8 mouse cellular contexts compared by ENCODE assay signal in genomic region chr19:8942276-8942964, GRCm38 (mm10). TPM values are rescaled to one million over a fixed set of nuclear protein-coding genes. Genes with fewer than 3 reads are reported as not detected.
DNase-seq lines count a peak whose midpoint lies in the region; ATAC-seq and TF ChIP-seq lines count a peak whose summit lies in the region.

No protein-coding gene starts in this region.

- no peaks in the 10 kb centered on the region for H3K9me3 ChIP-seq in ES-Bruce4 (replicated peaks; ENCODE audit: control insufficient read depth, insufficient read depth, low read length, poor library complexity, severe bottlenecking)
- H3K9me3 ChIP-seq in intestine, embryonic 14.5 days (ENCODE audit: control insufficient read depth, low read length): no peaks in the 10 kb centered on the region
- no peaks in the 10 kb centered on the region for H3K9me3 ChIP-seq in lung, embryonic 15.5 days

- peak; percentile 15; the same call in 1 of the 2 replicates for ATAC-seq in erythroid progenitor cell, adult 5-6 weeks (replicated peaks; ENCODE audit: low FRiP score, poor library complexity, severe bottlenecking)
- ATAC-seq in intestine, embryonic 14.5 days (replicated peaks; ENCODE audit: low FRiP score, low TSS enrichment, low read depth): peak; percentile 59
- ATAC-seq in lung, embryonic 15.5 days (ENCODE audit: borderline replicate concordance, extremely low read depth, low FRiP score, low TSS enrichment): peak; percentile 54

- no peak for TF ChIP-seq EP300 in ES-Bruce4 (IDR thresholded peaks at IDR 0.05; ENCODE audit: insufficient read depth, low read depth, low read length)

- H3K4me1 ChIP-seq in ES-Bruce4 (ENCODE audit: control insufficient read depth, insufficient read depth, low read length): peaks cover 2% of the 10 kb centered on the region
- H3K4me1 ChIP-seq in intestine, embryonic 14.5 days (replicated peaks; ENCODE audit: control insufficient read depth, insufficient read depth, low read length): peaks cover 26% of the 10 kb centered on the region
- peaks cover 32% of the 10 kb centered on the region for H3K4me1 ChIP-seq in lung, embryonic 15.5 days
- peaks cover 18% of the 10 kb centered on the region for H3K4me1 ChIP-seq in small intestine, adult 2 months (ENCODE audit: control insufficient read depth, insufficient read depth, insufficient read length, low read length)

- peak; percentile 38 to 57 for DNase-seq in heart, adult 9 months (ENCODE audit: low spot score in 2 of 2)
- DNase-seq in heart, adult 8-10 months (ENCODE audit: low spot score): no peak
- DNase-seq in intestine, embryonic 14.5 days (ENCODE audit: low spot score): no peak
- DNase-seq in layer of hippocampus, postnatal 10 days (ENCODE audit: low spot score in 2 of 2): no peak

- no peak for TF ChIP-seq POLR2A in ES-Bruce4 (IDR thresholded peaks at IDR 0.05; ENCODE audit: insufficient read depth, low read length)
- TF ChIP-seq POLR2A in small intestine, adult 2 months (IDR thresholded peaks at IDR 0.05; ENCODE audit: low read depth, low read length): no peak

- H3K4me3 ChIP-seq in ES-Bruce4 (ENCODE audit: low read depth, low read length): peak overlapping the region; percentile 71
- H3K4me3 ChIP-seq in intestine, embryonic 14.5 days (ENCODE audit: low read depth, low read length): peak overlapping the region; percentile 98
- peak overlapping the region; percentile 70 for H3K4me3 ChIP-seq in lung, embryonic 15.5 days
- H3K4me3 ChIP-seq in small intestine, adult 2 months (ENCODE audit: low read depth, low read length): peak overlapping the region; percentile 97

- peaks cover 24% of the 10 kb centered on the region for H3K36me3 ChIP-seq in ES-Bruce4 (ENCODE audit: control insufficient read depth, insufficient read depth, low read length, poor library complexity, severe bottlenecking)
- H3K36me3 ChIP-seq in intestine, embryonic 14.5 days (ENCODE audit: control insufficient read depth, insufficient read depth, low read length): peaks cover 47% of the 10 kb centered on the region
- peaks cover 47% of the 10 kb centered on the region for H3K36me3 ChIP-seq in lung, embryonic 15.5 days
- H3K36me3 ChIP-seq in small intestine, adult 2 months (ENCODE audit: control insufficient read depth, insufficient read depth, low read length): peaks cover 33% of the 10 kb centered on the region

- under 1% methylated on average over 44 of the region's 46 CpGs for WGBS in intestine, embryonic 14.5 days
- under 1% methylated on average over 46 of the region's 46 CpGs for WGBS in lung, embryonic 15.5 days
- WGBS in small intestine, adult 2 months: under 1% methylated on average over 46 of the region's 46 CpGs

- H3K4me2 ChIP-seq in intestine, embryonic 14.5 days (ENCODE audit: low read length): peak overlapping the region; percentile 75
- peak overlapping the region; percentile 69 for H3K4me2 ChIP-seq in lung, embryonic 15.5 days

- no peaks in the 10 kb centered on the region for H3K27me3 ChIP-seq in ES-Bruce4 (ENCODE audit: control insufficient read depth, insufficient read depth, low read length, poor library complexity, severe bottlenecking)
- H3K27me3 ChIP-seq in intestine, embryonic 14.5 days (replicated peaks; ENCODE audit: control insufficient read depth, insufficient read depth, low read length): no peaks in the 10 kb centered on the region
- no peaks in the 10 kb centered on the region for H3K27me3 ChIP-seq in lung, embryonic 15.5 days
- H3K27me3 ChIP-seq in small intestine, adult 2 months (ENCODE audit: control insufficient read depth, insufficient read depth, low read length): no peaks in the 10 kb centered on the region

- TF ChIP-seq CTCF in ES-Bruce4 (IDR thresholded peaks at IDR 0.05; ENCODE audit: low read depth, low read length): no peak
- no peak for TF ChIP-seq CTCF in small intestine, adult 2 months (IDR thresholded peaks at IDR 0.05; ENCODE audit: extremely low read depth, insufficient read length, insufficient replicate concordance, low read depth, low read length)

- peak overlapping the region; percentile 84 for H3K9ac ChIP-seq in ES-Bruce4 (ENCODE audit: low read depth, poor library complexity, severe bottlenecking)
- H3K9ac ChIP-seq in intestine, embryonic 14.5 days (ENCODE audit: low read length): peak overlapping the region; percentile 99
- peak overlapping the region; percentile 97 for H3K9ac ChIP-seq in lung, embryonic 15.5 days

- peak overlapping the region; percentile 60 for H3K27ac ChIP-seq in ES-Bruce4 (ENCODE audit: insufficient read depth, low read length)
- peak overlapping the region; percentile 98 for H3K27ac ChIP-seq in intestine, embryonic 14.5 days (ENCODE audit: low read depth)
- peak overlapping the region; percentile 97 for H3K27ac ChIP-seq in lung, embryonic 15.5 days
- H3K27ac ChIP-seq in small intestine, adult 2 months (ENCODE audit: insufficient read depth, low read depth, low read length): peak overlapping the region; percentile 99

RNA-seq across cellular contexts. Expression of gene Mta2, which starts 0.7 kb away (rescaled TPM):
- 10 to 100 TPM; 28.2 to 33.7 (median 30.4) TPM for total RNA-seq in heart, adult 8-10 months (2022)
- polyA plus RNA-seq in ES-Bruce4 (2011; ENCODE audit: insufficient read depth, insufficient read length, low read depth, missing spikeins): 106 and 108 TPM in 2 replicates
- 59.9 and 70.3 TPM in 2 replicates for total RNA-seq in erythroid progenitor cell, adult 5-6 weeks (2015; ENCODE audit: low replicate concordance)
- 84.2 and 125 TPM in 2 replicates for total RNA-seq in erythroid progenitor cell, adult 5-6 weeks (2017; ENCODE audit: low replicate concordance)
- polyA plus RNA-seq in intestine, embryonic 14.5 days (2014; fragmentation: Nextera tagmentation; extraction: Ambion mirVana): 40.3 and 40.7 TPM in 2 replicates
- 165 and 173 TPM in 2 replicates for polyA plus RNA-seq in lung, embryonic 15.5 days (2015; fragmentation: Nextera tagmentation; extraction: Ambion mirVana)
- 15.0 and 21.7 TPM in 2 replicates for polyA plus RNA-seq in small intestine, adult 2 months (2012; rRNA removed)
- 10 to 100 TPM; 60.6 to 67.9 TPM for total RNA-seq in layer of hippocampus, postnatal 10 days (2021)

RNA-seq across cellular contexts. Expression of gene Tut1, which starts 11.2 kb away (rescaled TPM):
- 10 to 100 TPM in 1 of 4 experiments, 1 to 10 TPM in 3; 8.1 to 10.3 (median 8.6) TPM for total RNA-seq in heart, adult 8-10 months (2022)
- polyA plus RNA-seq in ES-Bruce4 (2011; ENCODE audit: insufficient read depth, insufficient read length, low read depth, missing spikeins): 26.4 and 30.1 TPM in 2 replicates
- 0.84 and 3.2 TPM in 2 replicates for total RNA-seq in erythroid progenitor cell, adult 5-6 weeks (2015; ENCODE audit: low replicate concordance)
- 3.7 and 4.4 TPM in 2 replicates for total RNA-seq in erythroid progenitor cell, adult 5-6 weeks (2017; ENCODE audit: low replicate concordance)
- polyA plus RNA-seq in intestine, embryonic 14.5 days (2014; fragmentation: Nextera tagmentation; extraction: Ambion mirVana): 33.3 and 33.5 TPM in 2 replicates
- 28.4 and 29.7 TPM in 2 replicates for polyA plus RNA-seq in lung, embryonic 15.5 days (2015; fragmentation: Nextera tagmentation; extraction: Ambion mirVana)
- 5.6 and 13.2 TPM in 2 replicates for polyA plus RNA-seq in small intestine, adult 2 months (2012; rRNA removed)
- total RNA-seq in layer of hippocampus, postnatal 10 days (2021): 10 to 100 TPM; 15.6 to 16.2 TPM

RNA-seq across cellular contexts. Expression of gene Eml3, which starts 13.1 kb away (rescaled TPM):
- 1 to 10 TPM; 7.2 to 9.1 (median 7.5) TPM for total RNA-seq in heart, adult 8-10 months (2022)
- polyA plus RNA-seq in ES-Bruce4 (2011; ENCODE audit: insufficient read depth, insufficient read length, low read depth, missing spikeins): 19.2 and 20.4 TPM in 2 replicates
- total RNA-seq in erythroid progenitor cell, adult 5-6 weeks (2015; ENCODE audit: low replicate concordance): 6.5 and 9.6 TPM in 2 replicates
- total RNA-seq in erythroid progenitor cell, adult 5-6 weeks (2017; ENCODE audit: low replicate concordance): 7.1 and 14.0 TPM in 2 replicates
- 16.8 and 18.4 TPM in 2 replicates for polyA plus RNA-seq in intestine, embryonic 14.5 days (2014; fragmentation: Nextera tagmentation; extraction: Ambion mirVana)
- polyA plus RNA-seq in lung, embryonic 15.5 days (2015; fragmentation: Nextera tagmentation; extraction: Ambion mirVana): 30.8 and 35.6 TPM in 2 replicates
- 18.4 and 32.2 TPM in 2 replicates for polyA plus RNA-seq in small intestine, adult 2 months (2012; rRNA removed)
- 10 to 100 TPM; 11.0 to 11.9 TPM for total RNA-seq in layer of hippocampus, postnatal 10 days (2021)

RNA-seq across cellular contexts. Expression of gene Rom1, which starts 13.3 kb away (rescaled TPM):
- 10 to 100 TPM; 22.0 to 37.5 (median 28.1) TPM for total RNA-seq in heart, adult 8-10 months (2022)
- polyA plus RNA-seq in ES-Bruce4 (2011; ENCODE audit: insufficient read depth, insufficient read length, low read depth, missing spikeins): 1.6 and 2.2 TPM in 2 replicates
- not detected in 2 replicates for total RNA-seq in erythroid progenitor cell, adult 5-6 weeks (2015; ENCODE audit: low replicate concordance)
- not detected in 2 replicates for total RNA-seq in erythroid progenitor cell, adult 5-6 weeks (2017; ENCODE audit: low replicate concordance)
- 1.1 and 1.8 TPM in 2 replicates for polyA plus RNA-seq in intestine, embryonic 14.5 days (2014; fragmentation: Nextera tagmentation; extraction: Ambion mirVana)
- polyA plus RNA-seq in lung, embryonic 15.5 days (2015; fragmentation: Nextera tagmentation; extraction: Ambion mirVana): 2.7 and 2.8 TPM in 2 replicates
- 7.2 and 15.1 TPM in 2 replicates for polyA plus RNA-seq in small intestine, adult 2 months (2012; rRNA removed)
- total RNA-seq in layer of hippocampus, postnatal 10 days (2021): 1 to 10 TPM; 2.3 to 2.4 TPM

RNA-seq across cellular contexts. Expression of gene B3gat3, which starts 22.2 kb away (rescaled TPM):
- total RNA-seq in heart, adult 8-10 months (2022): 10 to 100 TPM; 39.3 to 41.5 (median 40.6) TPM
- polyA plus RNA-seq in ES-Bruce4 (2011; ENCODE audit: insufficient read depth, insufficient read length, low read depth, missing spikeins): 26.6 and 26.8 TPM in 2 replicates
- total RNA-seq in erythroid progenitor cell, adult 5-6 weeks (2015; ENCODE audit: low replicate concordance): 16.2 and 28.1 TPM in 2 replicates
- total RNA-seq in erythroid progenitor cell, adult 5-6 weeks (2017; ENCODE audit: low replicate concordance): 13.8 and 21.3 TPM in 2 replicates
- polyA plus RNA-seq in intestine, embryonic 14.5 days (2014; fragmentation: Nextera tagmentation; extraction: Ambion mirVana): 35.7 and 36.9 TPM in 2 replicates
- polyA plus RNA-seq in lung, embryonic 15.5 days (2015; fragmentation: Nextera tagmentation; extraction: Ambion mirVana): 43.1 and 46.1 TPM in 2 replicates
- polyA plus RNA-seq in small intestine, adult 2 months (2012; rRNA removed): 40.1 and 69.5 TPM in 2 replicates
- total RNA-seq in layer of hippocampus, postnatal 10 days (2021): 100 to 1,000 TPM; 121 to 130 TPM

Comparison
In these comparisons a context has a peak if more than half of its experiments do, and no peak if none do; other contexts are left out.
1. DNase-seq: peak in heart, adult 9 months (2 of 2); none in heart, adult 8-10 months (single experiment), intestine, embryonic 14.5 days (single experiment) and layer of hippocampus, postnatal 10 days (0 of 2).
2. Peak in every context shown above with its lines, with median percentiles within 50 percentile points of each other: H3K27ac ChIP-seq, H3K4me3 ChIP-seq, H3K9ac ChIP-seq and ATAC-seq.